Mouse (Mus musculus) forebrain, postnatal 0 days (tissue): Measurements from ENCODE around the gene Atoh8. TPM values are rescaled to one million over a fixed set of nuclear protein-coding genes. Genes with fewer than 3 reads are reported as not detected.

Experiments used
- ATAC-seq: fragments of 200-750 bp; cut with Nextera tagmentation; 2 replicates; pipeline ENCODE4 v1.8.0; 2017; ENCODE audit warnings: mild to moderate bottlenecking, moderate library complexity
- DNase-seq: peaks from one replicate; pipeline ENCODE4 v3.0.0-alpha.2; 2015
- H3K27ac ChIP-seq: fragments of 300-500 bp; sonication (generic); 2 replicates; pipeline ENCODE4 v1.5.1; 2014; ENCODE audit warnings: low read depth, mild to moderate bottlenecking, antibody characterized with exemption, low read length, moderate library complexity, mixed read lengths
- H3K27me3 ChIP-seq: fragments of 300-500 bp; sonication (generic); 2 replicates; pipeline ENCODE4 v1.6.1; 2014; ENCODE audit warnings: mild to moderate bottlenecking, low read length, mixed read lengths; ENCODE audit not compliant: insufficient read depth
- H3K36me3 ChIP-seq: fragments of 300-500 bp; sonication (generic); 2 replicates; pipeline ENCODE4 v1.6.1; 2014; ENCODE audit warnings: mild to moderate bottlenecking, moderate library complexity; ENCODE audit not compliant: insufficient read depth
- H3K4me1 ChIP-seq: fragments of 300-500 bp; sonication (generic); 2 replicates; pipeline ENCODE4 v1.6.1; 2014; ENCODE audit warnings: antibody characterized with exemption; ENCODE audit not compliant: insufficient read depth
- H3K4me2 ChIP-seq: fragments of 300-500 bp; sonication (generic); 2 replicates; pipeline ENCODE4 v1.6.1; 2014; ENCODE audit warnings: low read depth, mild to moderate bottlenecking, moderate library complexity
- H3K4me3 ChIP-seq: fragments of 300-500 bp; sonication (generic); 2 replicates; pipeline ENCODE4 v1.5.1; 2014; ENCODE audit warnings: low read depth, low read length, mixed read lengths
- H3K9ac ChIP-seq: fragments of 300-500 bp; sonication (generic); 2 replicates; pipeline ENCODE4 v1.6.1; 2014; ENCODE audit warnings: mild to moderate bottlenecking
- H3K9me3 ChIP-seq: fragments of 300-500 bp; sonication (generic); 2 replicates; pipeline ENCODE4 v1.6.1; 2016; ENCODE audit warnings: low read length
- CTCF ChIP-seq: sonication (generic); IDR thresholded peaks from 2 replicates; pipeline ENCODE4 v1.5.1; 2016; ENCODE audit warnings: antibody characterized with exemption, control low read depth, low read depth
- WGBS: fragments of 180-500 bp; shearing (Covaris S2); extraction: QIAGEN DNeasy Blood & Tissue Kit; methylation state at CpG from one replicate; pipeline ENCODE4 v1.1.7; 2014; 5-methylcytosine and 5-hydroxymethylcytosine counted together
- polyA plus RNA-seq: library from polyadenylated mRNA; unstranded; fragments of >200 nt; fragmentation: Nextera tagmentation; extraction: Ambion mirVana; gene quantifications from 2 replicates; pipeline ENCODE4 v1.2.1, GENCODE M21; 2015
- total RNA-seq: library from RNA; depleted of rRNA; stranded (reverse); fragments of >200 nt; gene quantifications from 2 replicates; pipeline ENCODE4 v1.2.3, GENCODE M21; 2014; rRNA removed

The Atoh8 gene
- total RNA-seq: 2.6 and 6.9 TPM in 2 replicates
- polyA plus RNA-seq: 3.9 TPM in 2 replicates

DNA sequence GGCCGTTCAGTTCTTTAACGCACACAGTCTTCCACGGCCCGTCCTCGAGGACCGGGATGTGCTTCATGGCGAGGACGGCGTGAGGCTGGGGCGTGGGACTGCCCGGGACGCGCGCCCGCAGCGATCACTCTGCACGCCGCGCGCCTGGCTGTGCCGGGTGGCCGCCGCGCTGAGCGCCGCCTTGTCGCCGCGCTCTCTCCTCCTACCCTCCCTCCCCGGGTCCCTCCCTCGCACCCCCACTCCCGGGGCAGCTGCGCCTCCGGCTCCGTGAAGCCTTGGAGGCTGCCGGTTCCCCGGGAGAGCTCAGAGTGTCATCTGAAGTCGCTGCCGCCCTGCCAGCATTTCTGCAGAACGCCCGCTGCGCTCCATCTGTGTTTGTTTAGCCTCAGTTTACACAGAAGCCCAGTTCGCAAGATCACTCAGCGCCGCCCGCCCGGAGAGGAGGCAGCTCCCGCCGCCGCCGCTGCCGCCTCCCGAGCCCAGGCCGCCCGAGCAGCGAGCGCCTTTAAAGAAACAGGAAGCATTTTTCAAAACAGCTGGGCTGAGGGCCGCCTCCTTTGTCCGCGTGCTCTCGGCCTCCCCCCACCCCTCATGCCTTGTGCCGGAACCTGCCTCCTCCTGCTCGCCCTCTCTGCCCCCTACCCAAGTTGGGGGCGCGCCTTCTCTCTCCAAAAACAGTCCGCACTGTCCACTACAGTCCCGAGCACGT is at the start of gene Atoh8:
Atoh8 (minus strand) TSS at position 480 of the 709 bp plus-strand sequence.
- no peaks in the 10 kb centered on the region for H3K36me3 ChIP-seq
- peak within 1 kb of the TSS; percentile 40 for H3K9ac ChIP-seq
- no peaks in the 10 kb centered on the region for H3K9me3 ChIP-seq
- H3K27me3 ChIP-seq: peaks cover 7% of the 10 kb centered on the region; the same call in 1 of the 2 replicates
- no peaks in the 10 kb centered on the region; the same call in 1 of the 2 replicates for H3K4me1 ChIP-seq
- H3K27ac ChIP-seq: no peak within 1 kb of the TSS
- DNase-seq (peak; percentile 42), ATAC-seq (peak; percentile 75)
- peak within 1 kb of the TSS; percentile 100 for H3K4me2 ChIP-seq
- 2% methylated on average over 68 of the region's 68 CpGs for WGBS
- peak within 1 kb of the TSS; percentile 51 for H3K4me3 ChIP-seq
- no peak for TF ChIP-seq CTCF

DNA sequence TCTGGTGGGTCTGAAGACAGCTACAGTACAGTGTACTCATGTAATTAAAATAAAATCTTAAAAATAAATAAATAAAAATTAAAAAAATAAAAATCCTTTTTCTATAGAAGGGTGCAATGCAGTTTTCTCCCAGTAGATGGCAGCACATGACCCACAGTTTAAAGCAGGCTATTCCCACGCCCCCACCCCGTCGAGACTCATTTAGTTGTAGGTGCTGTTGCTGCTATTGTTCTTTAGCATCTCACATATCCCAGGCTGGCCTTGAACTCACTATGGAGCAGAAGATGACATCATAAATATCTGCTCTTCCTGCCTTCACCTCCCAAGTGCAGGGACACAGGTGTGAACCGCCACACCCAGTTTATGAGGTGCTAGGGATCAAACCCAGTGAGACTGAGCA is 48.5 kb upstream of the Atoh8 start:
- DNase-seq (peak; percentile 31), ATAC-seq (no peak)
- whole genome bisulfite sequencing: 26% methylated on average over 4 of the region's 4 CpGs
- no peak overlapping the region for H3K9ac ChIP-seq
- no peak overlapping the region for H3K4me3 ChIP-seq
- no peak overlapping the region for H3K4me2 ChIP-seq
- no peaks in the 10 kb centered on the region for H3K36me3 ChIP-seq
- no peaks in the 10 kb centered on the region for H3K9me3 ChIP-seq
- H3K27me3 ChIP-seq: no peaks in the 10 kb centered on the region
- H3K27ac ChIP-seq: no peak overlapping the region
- TF ChIP-seq CTCF: peak; percentile 67
- no peaks in the 10 kb centered on the region for H3K4me1 ChIP-seq

DNA sequence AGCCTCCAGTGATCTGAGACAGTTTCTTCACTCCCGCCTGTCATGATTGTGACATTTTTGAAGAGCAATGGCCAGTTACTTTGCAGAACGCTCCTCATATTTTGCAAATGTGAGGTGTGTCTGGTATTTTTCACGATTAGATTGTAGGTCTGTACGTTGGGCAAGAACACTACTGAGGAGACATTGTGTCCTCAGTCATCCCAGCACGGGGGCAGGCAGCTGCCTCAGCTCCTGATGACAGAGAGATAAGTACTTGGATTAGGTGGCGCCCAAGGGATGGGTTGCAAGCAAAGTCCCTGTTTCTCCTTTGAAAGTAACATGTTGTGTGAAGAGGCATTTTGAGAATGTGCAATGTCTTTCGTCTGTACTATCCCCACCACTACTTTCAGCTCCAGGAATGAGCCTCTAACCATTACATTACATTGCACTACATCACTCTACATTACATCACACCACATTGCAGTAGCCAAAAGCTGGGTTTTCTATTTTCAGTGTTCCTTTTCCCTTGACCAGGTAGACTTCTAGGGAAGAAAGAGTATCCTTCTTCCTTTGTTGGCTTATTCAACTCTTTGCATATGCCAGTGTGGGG is 45.1 kb upstream of the Atoh8 start:
- H3K4me2 ChIP-seq: no peak overlapping the region
- no peak overlapping the region for H3K4me3 ChIP-seq
- no peaks in the 10 kb centered on the region for H3K4me1 ChIP-seq
- H3K27ac ChIP-seq: no peak overlapping the region
- no peak for TF ChIP-seq CTCF
- 76% methylated on average over 7 of the region's 7 CpGs for WGBS
- no peaks in the 10 kb centered on the region for H3K36me3 ChIP-seq
- no peaks in the 10 kb centered on the region for H3K27me3 ChIP-seq
- no peak for DNase-seq
- no peak for ATAC-seq
- H3K9me3 ChIP-seq: no peaks in the 10 kb centered on the region
- H3K9ac ChIP-seq: no peak overlapping the region

DNA sequence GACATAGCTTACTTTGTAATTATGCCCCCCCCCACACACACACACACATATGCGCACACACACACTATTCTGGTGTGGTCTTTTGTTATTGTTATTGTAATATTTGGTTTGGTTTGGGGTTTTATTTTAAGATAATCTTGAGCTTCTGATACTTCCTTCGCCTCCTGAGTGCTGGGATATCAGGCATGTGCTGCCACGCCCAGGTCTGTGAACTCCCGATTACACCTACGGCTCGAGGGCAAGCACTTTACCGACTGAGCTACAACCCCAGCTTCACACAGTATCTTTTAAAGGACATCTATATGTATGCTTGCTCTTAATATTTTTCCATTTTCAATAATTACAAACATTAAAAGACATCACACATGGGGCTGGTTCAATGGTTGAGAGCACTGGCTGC is 44.1 kb upstream of the Atoh8 start:
- no peak for TF ChIP-seq CTCF
- Histone ChIP-seq H3K9me3 (no peaks in the 10 kb centered on the region), H3K4me2 (no peak overlapping the region), H3K27ac (no peak overlapping the region), H3K9ac (no peak overlapping the region), H3K27me3 (no peaks in the 10 kb centered on the region), H3K36me3 (no peaks in the 10 kb centered on the region), H3K4me3 (no peak overlapping the region), H3K4me1 (no peaks in the 10 kb centered on the region)
- DNase-seq: no peak
- no peak for ATAC-seq
- 87% methylated on average over 7 of the region's 7 CpGs for WGBS

DNA sequence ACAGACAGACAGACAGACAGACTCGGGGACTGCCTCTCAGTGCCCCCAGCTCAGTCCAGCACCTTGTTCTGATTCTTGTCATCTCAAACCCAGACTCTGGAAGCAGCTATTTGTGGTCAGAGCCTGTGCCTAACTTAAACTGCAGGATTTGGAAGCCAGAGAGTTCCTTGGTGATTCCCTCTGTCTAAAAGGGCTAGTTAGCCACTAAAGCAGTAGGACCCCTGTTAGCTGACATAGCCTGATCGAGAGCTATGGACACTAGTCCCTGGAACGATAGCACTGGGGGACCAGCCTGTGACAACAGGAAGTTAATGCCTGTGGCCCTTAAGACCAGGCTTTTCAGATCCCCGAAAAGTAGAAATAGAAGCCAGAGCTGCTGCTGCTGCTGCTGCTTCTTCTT is 43.5 kb upstream of the Atoh8 start:
- Histone ChIP-seq H3K9ac (no peak overlapping the region), H3K4me3 (no peak overlapping the region), H3K4me1 (no peaks in the 10 kb centered on the region), H3K27me3 (no peaks in the 10 kb centered on the region), H3K4me2 (no peak overlapping the region), H3K36me3 (no peaks in the 10 kb centered on the region), H3K9me3 (no peaks in the 10 kb centered on the region), H3K27ac (no peak overlapping the region)
- no peak for DNase-seq
- 74% methylated on average over 4 of the region's 4 CpGs for WGBS
- no peak for ATAC-seq
- TF ChIP-seq CTCF: no peak

DNA sequence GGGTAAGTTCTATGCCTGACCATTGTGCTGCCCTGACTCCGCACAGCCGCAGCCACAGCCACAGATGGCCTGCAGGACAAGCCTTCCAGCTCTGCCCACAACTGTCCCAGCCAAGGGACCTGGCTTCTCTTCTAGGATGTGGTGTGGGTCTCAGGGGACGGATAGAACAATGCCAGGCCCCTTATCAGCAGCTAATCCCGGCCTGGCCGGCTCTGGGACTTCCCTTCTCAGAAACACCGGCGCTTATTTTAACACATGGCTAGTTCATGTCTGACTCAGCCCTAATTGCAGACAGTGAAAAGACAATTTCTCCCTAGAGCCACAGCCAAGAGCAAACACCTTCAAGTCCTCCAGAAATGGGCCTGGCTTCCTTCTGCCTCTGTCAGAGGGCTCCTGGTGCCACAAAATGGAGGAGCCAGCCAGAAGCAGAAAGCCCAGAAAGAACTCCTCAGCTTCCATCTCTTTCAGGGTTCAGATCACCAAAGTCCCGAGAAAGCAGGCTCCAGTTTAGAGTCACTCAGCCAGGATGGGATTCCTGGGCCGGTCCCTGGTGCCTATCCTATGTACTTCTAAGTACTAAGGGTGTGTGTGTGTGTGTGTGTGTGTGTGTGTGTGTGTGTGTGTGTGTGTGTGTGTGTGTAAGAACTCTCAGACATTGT is 42.3 kb upstream of the Atoh8 start:
- H3K27me3 ChIP-seq: no peaks in the 10 kb centered on the region
- no peak overlapping the region for H3K4me2 ChIP-seq
- WGBS: 76% methylated on average over 9 of the region's 9 CpGs
- ATAC-seq (no peak), DNase-seq (no peak)
- H3K9ac ChIP-seq: no peak overlapping the region
- no peak for TF ChIP-seq CTCF
- no peak overlapping the region for H3K27ac ChIP-seq
- no peaks in the 10 kb centered on the region for H3K4me1 ChIP-seq
- H3K36me3 ChIP-seq: no peaks in the 10 kb centered on the region
- H3K4me3 ChIP-seq: no peak overlapping the region
- H3K9me3 ChIP-seq: no peaks in the 10 kb centered on the region

DNA sequence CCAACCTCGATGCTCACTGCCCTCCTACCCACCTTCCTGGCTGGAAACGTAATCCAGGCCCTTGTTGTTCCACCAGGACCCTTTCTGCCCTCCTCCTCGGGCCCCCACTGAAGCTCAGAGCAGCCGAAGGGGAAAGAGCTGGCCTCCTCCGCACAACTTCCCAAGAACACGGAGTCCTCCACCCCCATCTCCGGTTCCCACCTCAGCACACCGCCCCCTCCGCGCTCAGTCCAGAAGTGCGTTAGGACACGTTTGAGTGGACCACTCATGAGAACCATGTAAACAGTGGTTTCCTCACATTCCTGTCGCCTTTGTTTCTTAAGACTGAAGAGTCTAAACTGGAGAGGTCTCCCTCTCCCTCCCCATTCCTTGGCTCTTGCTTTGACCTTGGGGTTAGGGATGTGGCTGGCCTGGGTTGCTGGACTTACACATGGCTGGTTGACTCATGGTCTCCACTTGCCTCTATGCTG is 41.6 kb upstream of the Atoh8 start:
- no peak for DNase-seq

More for the DNA sequence above, 41.6 kb upstream of the Atoh8 start:
- Histone ChIP-seq H3K9ac (no peak overlapping the region), H3K27ac (no peak overlapping the region), H3K4me2 (no peak overlapping the region), H3K36me3 (no peaks in the 10 kb centered on the region), H3K4me1 (no peaks in the 10 kb centered on the region), H3K4me3 (no peak overlapping the region), H3K9me3 (no peaks in the 10 kb centered on the region), H3K27me3 (no peaks in the 10 kb centered on the region)
- TF ChIP-seq CTCF: no peak
- no peak for ATAC-seq
- WGBS: 84% methylated on average over 13 of the region's 13 CpGs
